Mouse (Mus musculus) liver, postnatal 0 days (tissue): ENCODE results near the gene Sac3d1.

Experiments
- CTCF ChIP-seq: sonication (generic); IDR thresholded peaks from 2 replicates; pipeline ENCODE4 v1.5.1; 2016; ENCODE audit warnings: antibody characterized with exemption, low read depth
- EP300 ChIP-seq: IDR thresholded peaks from 2 replicates; pipeline ENCODE4 v1.6.1; 2016; ENCODE audit warnings: antibody characterized with exemption, low read depth, mild to moderate bottlenecking

DNA sequence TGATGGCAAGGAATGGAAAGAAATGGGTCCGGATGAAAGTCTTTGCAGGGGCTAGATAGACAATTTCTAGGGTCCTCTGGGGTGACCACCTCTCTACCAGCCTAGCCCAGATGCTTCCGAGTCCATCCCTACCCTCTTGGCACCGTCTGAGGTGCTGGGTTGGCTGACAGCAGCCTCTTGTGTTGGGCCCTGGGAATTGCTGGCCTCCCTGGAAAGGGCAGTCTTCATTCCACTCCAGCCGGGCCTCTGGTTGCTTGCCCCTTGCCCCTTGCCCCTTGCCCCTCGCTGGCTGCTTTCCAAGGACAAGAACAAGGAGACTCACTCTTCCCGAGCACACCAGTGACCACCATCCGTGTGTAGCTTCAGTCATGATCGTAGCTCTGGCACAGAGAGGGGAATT is 37.9 kb upstream of the Sac3d1 start:
- peak; percentile 43 for TF ChIP-seq CTCF
- no peak for TF ChIP-seq EP300
